8 mouse cellular contexts compared by ENCODE assay signal in the genomic region with DNA sequence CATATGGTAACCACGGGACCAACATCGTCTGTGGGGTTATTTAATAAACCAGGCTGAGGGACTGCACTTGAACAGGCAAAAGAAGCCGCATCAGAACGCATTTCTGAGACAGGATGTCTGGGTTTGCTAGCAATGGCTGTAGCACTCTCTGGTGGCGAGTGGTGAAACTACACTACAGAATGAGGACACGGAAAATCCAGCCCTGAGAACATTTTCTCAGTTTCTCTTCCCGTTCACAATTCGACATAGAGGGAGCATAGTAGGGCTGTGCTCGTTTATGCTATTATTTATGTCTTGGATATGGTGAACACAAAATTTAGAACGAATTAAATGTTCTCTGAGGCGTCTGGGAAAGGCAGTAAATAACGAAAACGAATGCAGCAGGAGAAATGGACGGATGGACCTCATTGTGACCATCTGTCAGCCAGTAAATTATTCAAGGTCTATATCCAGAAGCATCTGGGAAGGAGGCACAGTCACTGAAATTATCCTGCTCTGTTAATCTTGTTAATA. TPM values are rescaled to one million over a fixed set of nuclear protein-coding genes. Genes with fewer than 3 reads are reported as not detected.
DNase-seq lines count a peak whose midpoint lies in the region; ATAC-seq lines count a peak whose summit lies in the region.

No protein-coding gene starts in this region.

- peak overlapping the region; percentile 39 for H3K4me2 ChIP-seq in intestine, embryonic 16.5 days (ENCODE audit: low read depth, low read length)

- 13% methylated on average over 14 of the region's 14 CpGs for WGBS in intestine, embryonic 16.5 days

- DNase-seq in 3134 (ENCODE audit: extremely low read depth, insufficient read length, low spot score): peak; percentile 35
- peak; percentile 50 to 88 for DNase-seq in adrenal gland, adult (ENCODE audit: inconsistent age in 2 of 2, low spot score in 1 of 2)
- peak; percentile 89 for DNase-seq in embryo, embryonic 10 days (ENCODE audit: low spot score)
- DNase-seq in gastrocnemius, postnatal 36 days: peak; percentile 49 to 53
- peak; percentile 84 to 90 for DNase-seq in left cerebral cortex, postnatal 25 days (ENCODE audit: low spot score in 2 of 2)
- DNase-seq in right cerebral cortex, postnatal 25 days: peak; percentile 71

- H3K9me3 ChIP-seq in intestine, embryonic 16.5 days (ENCODE audit: control insufficient read depth, low read length): no peaks in the 10 kb centered on the region

- peak overlapping the region; percentile 37 for H3K4me3 ChIP-seq in intestine, embryonic 16.5 days (ENCODE audit: low read length)

- peak; percentile 43 for ATAC-seq in intestine, embryonic 16.5 days
- ATAC-seq in megakaryocyte-erythroid progenitor cell, adult 5-6 weeks (replicated peaks; ENCODE audit: low FRiP score, low TSS enrichment, poor library complexity, severe bottlenecking): peak; percentile 96

- H3K27ac ChIP-seq in intestine, embryonic 16.5 days (ENCODE audit: low read length): no peak overlapping the region

- no peak overlapping the region for H3K9ac ChIP-seq in intestine, embryonic 16.5 days (ENCODE audit: low read depth, low read length)

- no peaks in the 10 kb centered on the region for H3K27me3 ChIP-seq in intestine, embryonic 16.5 days (replicated peaks; ENCODE audit: control insufficient read depth, insufficient read depth, low read length)

- intact Hi-C loops in gastrocnemius, postnatal 36 days (cut with DNase I): loop anchor here (2.0 to 10.0 kb wide), 5 partner anchors 71 to 1439 kb away; no protein-coding TSS in a partner anchor
- intact Hi-C loops in left cerebral cortex, postnatal 25 days (cut with DNase I): loop anchor here (1.0 to 5.0 kb wide), 6 partner anchors 81 to 1756 kb away; no protein-coding TSS in a partner anchor

- H3K4me1 ChIP-seq in intestine, embryonic 16.5 days (ENCODE audit: control insufficient read depth, insufficient read depth, low read length): no peaks in the 10 kb centered on the region; the same call in 1 of the 2 replicates

- no peaks in the 10 kb centered on the region for H3K36me3 ChIP-seq in intestine, embryonic 16.5 days (ENCODE audit: control insufficient read depth, insufficient read depth, low read length)

RNA-seq across cellular contexts. Expression of gene Cer1, which starts 48.8 kb away (rescaled TPM):
- total RNA-seq in gastrocnemius, postnatal 36 days (2021): not detected
- 0.07 TPM in 1 of 2 replicates, not detected in the other for polyA plus RNA-seq in intestine, embryonic 16.5 days (2015; fragmentation: Nextera tagmentation; extraction: Ambion mirVana)
- total RNA-seq in left cerebral cortex, postnatal 25 days (2021): under 1 TPM in 1 of 2 experiments, not detected in 1; 0.41 TPM
- not detected in 2 replicates for total RNA-seq in megakaryocyte-erythroid progenitor cell, adult 5-6 weeks (2014; fragmentation: Nextera tagmentation)
- not detected in 2 replicates for total RNA-seq in megakaryocyte-erythroid progenitor cell, adult 5-6 weeks (2017)

Comparison
In these comparisons a context has a peak if more than half of its experiments do, and no peak if none do; other contexts are left out.
1. DNase-seq: peak in every context shown above with its lines; median percentile 89 in embryo, embryonic 10 days; 87 in left cerebral cortex, postnatal 25 days; 71 in right cerebral cortex, postnatal 25 days; 69 in adrenal gland, adult; 51 in gastrocnemius, postnatal 36 days; 35 in 3134.